Mouse (Mus musculus): ENCODE measurements around the gene Tmc4.
A peak's percentile ranks its signal among the peaks of the same experiment; 100 is the strongest.

GRCm38 (mm10) chr7:3617242-3617995 lies 59.9 kb downstream of the Tmc4 start, which contains the start of gene Ndufa3:
- TF ChIP-seq CTCF (IDR thresholded peaks at IDR 0.05; ENCODE audit: control insufficient read depth, insufficient read depth, insufficient replicate concordance, low read depth, low read length) (no peak), POLR2A (IDR thresholded peaks at IDR 0.05; ENCODE audit: control insufficient read depth, low read depth, low read length) (peak; percentile 74)

Data from testis, adult 2 months (tissue).